Mouse (Mus musculus): ENCODE results near the gene Tex33. TPM values are rescaled to one million over a fixed set of nuclear protein-coding genes. Genes with fewer than 3 reads are reported as not detected.
A peak's percentile ranks its signal among the peaks of the same experiment; 100 is the strongest.

Tex33 gene
- polyA plus RNA-seq, 1 experiment from 2014 or later, result not detected

- Histone ChIP-seq H3K4me1 (ENCODE audit: control insufficient read depth, insufficient read depth, low read length) (peaks cover 3% of the 10 kb centered on the region; the same call in 1 of the 2 replicates), H3K27ac (ENCODE audit: low read length) (no peak overlapping the region), H3K4me2 (ENCODE audit: low read depth, low read length) (no peak overlapping the region), H3K9me3 (replicated peaks; ENCODE audit: control insufficient read depth, low read length) (no peaks in the 10 kb centered on the region), H3K36me3 (ENCODE audit: control insufficient read depth, insufficient read depth, low read length) (no peaks in the 10 kb centered on the region), H3K27me3 (ENCODE audit: control insufficient read depth, insufficient read depth, low read length) (peaks cover 6% of the 10 kb centered on the region), H3K4me3 (replicated peaks; ENCODE audit: low read length) (no peak overlapping the region), H3K9ac (ENCODE audit: low read length) (no peak overlapping the region)
- WGBS, result 76% methylated on average over 1 of the region's 1 CpGs
- no peak for ATAC-seq (ENCODE audit: insufficient read depth, low FRiP score)
These were observed 26.1 kb downstream of the Tex33 start for GRCm38 (mm10) chr15:78369641-78370040.

GRCm38 (mm10) chr15:78368926-78369346, 26.8 kb downstream of the Tex33 start:
- no peak overlapping the region for H3K9ac ChIP-seq (ENCODE audit: low read length)
- H3K4me3 ChIP-seq (replicated peaks; ENCODE audit: low read length), result no peak overlapping the region
- peaks cover 6% of the 10 kb centered on the region for H3K27me3 ChIP-seq (ENCODE audit: control insufficient read depth, insufficient read depth, low read length)
- H3K36me3 ChIP-seq (ENCODE audit: control insufficient read depth, insufficient read depth, low read length), result no peaks in the 10 kb centered on the region
- H3K4me2 ChIP-seq (ENCODE audit: low read depth, low read length), result no peak overlapping the region
- H3K27ac ChIP-seq (ENCODE audit: low read length), result no peak overlapping the region
- H3K4me1 ChIP-seq (ENCODE audit: control insufficient read depth, insufficient read depth, low read length), result peaks cover 3% of the 10 kb centered on the region; the same call in 1 of the 2 replicates
- ATAC-seq (ENCODE audit: insufficient read depth, low FRiP score), result peak; percentile 69; the same call in 1 of the 2 replicates
- WGBS, result 10% methylated on average over 8 of the region's 8 CpGs
- no peaks in the 10 kb centered on the region for H3K9me3 ChIP-seq (replicated peaks; ENCODE audit: control insufficient read depth, low read length)

GRCm38 (mm10) chr15:78367811-78368210, 27.9 kb downstream of the Tex33 start:
- H3K27me3 ChIP-seq (ENCODE audit: control insufficient read depth, insufficient read depth, low read length), result peaks cover 6% of the 10 kb centered on the region
- ATAC-seq (ENCODE audit: insufficient read depth, low FRiP score), result no peak
- no peaks in the 10 kb centered on the region for H3K9me3 ChIP-seq (replicated peaks; ENCODE audit: control insufficient read depth, low read length)
- WGBS, result 57% methylated on average over 3 of the region's 3 CpGs
- no peaks in the 10 kb centered on the region for H3K36me3 ChIP-seq (ENCODE audit: control insufficient read depth, insufficient read depth, low read length)
- H3K9ac ChIP-seq (ENCODE audit: low read length), result no peak overlapping the region
- no peak overlapping the region for H3K27ac ChIP-seq (ENCODE audit: low read length)
- H3K4me3 ChIP-seq (replicated peaks; ENCODE audit: low read length), result no peak overlapping the region
- no peak overlapping the region for H3K4me2 ChIP-seq (ENCODE audit: low read depth, low read length)
- H3K4me1 ChIP-seq (ENCODE audit: control insufficient read depth, insufficient read depth, low read length), result peaks cover 2% of the 10 kb centered on the region; the same call in 1 of the 2 replicates

GRCm38 (mm10) chr15:78366875-78367274, 28.8 kb downstream of the Tex33 start:
- Histone ChIP-seq H3K4me3 (replicated peaks; ENCODE audit: low read length) (no peak overlapping the region), H3K27me3 (ENCODE audit: control insufficient read depth, insufficient read depth, low read length) (peaks cover 6% of the 10 kb centered on the region), H3K36me3 (ENCODE audit: control insufficient read depth, insufficient read depth, low read length) (no peaks in the 10 kb centered on the region), H3K9me3 (replicated peaks; ENCODE audit: control insufficient read depth, low read length) (no peaks in the 10 kb centered on the region), H3K4me2 (ENCODE audit: low read depth, low read length) (no peak overlapping the region), H3K4me1 (ENCODE audit: control insufficient read depth, insufficient read depth, low read length) (no peaks in the 10 kb centered on the region), H3K9ac (ENCODE audit: low read length) (no peak overlapping the region), H3K27ac (ENCODE audit: low read length) (no peak overlapping the region)
- no peak for ATAC-seq (ENCODE audit: insufficient read depth, low FRiP score)
- 63% methylated on average over 8 of the region's 8 CpGs for whole genome bisulfite sequencing

GRCm38 (mm10) chr15:78365916-78366315, 29.8 kb downstream of the Tex33 start:
- Histone ChIP-seq H3K27me3 (ENCODE audit: control insufficient read depth, insufficient read depth, low read length) (peaks cover 6% of the 10 kb centered on the region), H3K9me3 (replicated peaks; ENCODE audit: control insufficient read depth, low read length) (no peaks in the 10 kb centered on the region), H3K4me3 (replicated peaks; ENCODE audit: low read length) (no peak overlapping the region), H3K27ac (ENCODE audit: low read length) (no peak overlapping the region), H3K4me1 (ENCODE audit: control insufficient read depth, insufficient read depth, low read length) (no peaks in the 10 kb centered on the region), H3K9ac (ENCODE audit: low read length) (no peak overlapping the region), H3K4me2 (ENCODE audit: low read depth, low read length) (no peak overlapping the region), H3K36me3 (ENCODE audit: control insufficient read depth, insufficient read depth, low read length) (no peaks in the 10 kb centered on the region)
- ATAC-seq (ENCODE audit: insufficient read depth, low FRiP score), result no peak
- WGBS, result 34% methylated on average over 2 of the region's 2 CpGs

- Histone ChIP-seq H3K4me1 (ENCODE audit: control insufficient read depth, insufficient read depth, low read length) (no peaks in the 10 kb centered on the region), H3K9me3 (replicated peaks; ENCODE audit: control insufficient read depth, low read length) (no peaks in the 10 kb centered on the region), H3K4me2 (ENCODE audit: low read depth, low read length) (no peak overlapping the region), H3K9ac (ENCODE audit: low read length) (no peak overlapping the region), H3K4me3 (replicated peaks; ENCODE audit: low read length) (no peak overlapping the region), H3K27ac (ENCODE audit: low read length) (no peak overlapping the region), H3K36me3 (ENCODE audit: control insufficient read depth, insufficient read depth, low read length) (no peaks in the 10 kb centered on the region), H3K27me3 (ENCODE audit: control insufficient read depth, insufficient read depth, low read length) (no peaks in the 10 kb centered on the region)
- 80% methylated on average over 5 of the region's 5 CpGs for WGBS
- no peak for ATAC-seq (ENCODE audit: insufficient read depth, low FRiP score)
These were observed 40.2 kb downstream of the Tex33 start for GRCm38 (mm10) chr15:78355548-78355947.

- no peak for ATAC-seq (ENCODE audit: insufficient read depth, low FRiP score)
- H3K4me3 ChIP-seq (replicated peaks; ENCODE audit: low read length), result no peak overlapping the region
- no peaks in the 10 kb centered on the region for H3K9me3 ChIP-seq (replicated peaks; ENCODE audit: control insufficient read depth, low read length)
- no peak overlapping the region for H3K4me2 ChIP-seq (ENCODE audit: low read depth, low read length)
- H3K9ac ChIP-seq (ENCODE audit: low read length), result no peak overlapping the region
- no peaks in the 10 kb centered on the region for H3K36me3 ChIP-seq (ENCODE audit: control insufficient read depth, insufficient read depth, low read length)
- no peaks in the 10 kb centered on the region for H3K27me3 ChIP-seq (ENCODE audit: control insufficient read depth, insufficient read depth, low read length)
- no peak overlapping the region for H3K27ac ChIP-seq (ENCODE audit: low read length)
- 0% methylated on average over 1 of the region's 1 CpGs for WGBS
- H3K4me1 ChIP-seq (ENCODE audit: control insufficient read depth, insufficient read depth, low read length), result no peaks in the 10 kb centered on the region
These were observed 40.8 kb downstream of the Tex33 start for GRCm38 (mm10) chr15:78354958-78355357.

GRCm38 (mm10) chr15:78351586-78352165, 44.0 kb downstream of the Tex33 start:
- Histone ChIP-seq H3K9me3 (replicated peaks; ENCODE audit: control insufficient read depth, low read length) (no peaks in the 10 kb centered on the region), H3K4me1 (ENCODE audit: control insufficient read depth, insufficient read depth, low read length) (no peaks in the 10 kb centered on the region), H3K27ac (ENCODE audit: low read length) (no peak overlapping the region), H3K36me3 (ENCODE audit: control insufficient read depth, insufficient read depth, low read length) (no peaks in the 10 kb centered on the region), H3K27me3 (ENCODE audit: control insufficient read depth, insufficient read depth, low read length) (no peaks in the 10 kb centered on the region), H3K4me2 (ENCODE audit: low read depth, low read length) (no peak overlapping the region), H3K9ac (ENCODE audit: low read length) (no peak overlapping the region), H3K4me3 (replicated peaks; ENCODE audit: low read length) (no peak overlapping the region)
- no peak for ATAC-seq (ENCODE audit: insufficient read depth, low FRiP score)
- WGBS, result 48% methylated on average over 3 of the region's 3 CpGs

GRCm38 (mm10) chr15:78344567-78344966, 51.1 kb downstream of the Tex33 start:
- H3K9me3 ChIP-seq (replicated peaks; ENCODE audit: control insufficient read depth, low read length), result no peaks in the 10 kb centered on the region
- H3K9ac ChIP-seq (ENCODE audit: low read length), result no peak overlapping the region
- no peaks in the 10 kb centered on the region for H3K27me3 ChIP-seq (ENCODE audit: control insufficient read depth, insufficient read depth, low read length)
- no peaks in the 10 kb centered on the region for H3K36me3 ChIP-seq (ENCODE audit: control insufficient read depth, insufficient read depth, low read length)
- no peak overlapping the region for H3K27ac ChIP-seq (ENCODE audit: low read length)
- ATAC-seq (ENCODE audit: insufficient read depth, low FRiP score), result no peak
- 91% methylated on average over 3 of the region's 3 CpGs for WGBS
- H3K4me1 ChIP-seq (ENCODE audit: control insufficient read depth, insufficient read depth, low read length), result no peaks in the 10 kb centered on the region
- H3K4me3 ChIP-seq (replicated peaks; ENCODE audit: low read length), result no peak overlapping the region
- H3K4me2 ChIP-seq (ENCODE audit: low read depth, low read length), result no peak overlapping the region

All from stomach, embryonic 16.5 days (tissue).